Mouse (Mus musculus): ENCODE results near the gene Baz1a. TPM values are rescaled to one million over a fixed set of nuclear protein-coding genes. Genes with fewer than 3 reads are reported as not detected.

Baz1a gene
- polyA plus RNA-seq, 1 experiment from 2014 or later, result 15.5 TPM

DNA sequence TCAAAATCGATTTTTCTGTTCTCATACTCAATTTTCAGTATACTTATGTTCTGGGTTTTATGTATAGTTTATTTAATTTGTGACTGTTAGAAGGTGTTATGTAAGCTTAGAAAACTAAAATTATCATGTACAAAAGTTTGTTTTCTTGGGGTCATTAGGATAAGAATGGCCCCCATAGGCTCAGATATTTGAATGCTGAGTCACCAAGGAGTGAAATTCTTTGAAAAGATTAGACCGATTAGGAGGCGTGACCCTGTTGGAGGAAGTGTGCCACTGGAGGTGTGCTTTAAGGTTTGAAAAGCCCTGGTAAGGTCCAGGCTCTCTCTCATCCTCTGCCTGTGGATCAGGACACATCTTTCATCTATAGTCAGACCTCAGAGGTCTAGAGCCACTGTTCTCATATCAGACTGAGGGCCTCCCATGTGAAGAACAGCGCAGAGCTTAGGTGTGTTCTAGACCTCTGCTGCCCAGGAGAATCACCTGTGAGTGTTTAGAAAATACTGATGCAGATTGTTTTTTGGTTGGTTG lies 25.8 kb downstream of the Baz1a start:
- H3K9ac ChIP-seq, result no peak overlapping the region
- H3K36me3 ChIP-seq, result no peaks in the 10 kb centered on the region
- no peak overlapping the region for H3K4me3 ChIP-seq
- no peak overlapping the region for H3K27ac ChIP-seq (ENCODE audit: poor library complexity, severe bottlenecking)
- peaks cover 6% of the 10 kb centered on the region; the same call in 1 of the 2 replicates for H3K4me1 ChIP-seq (replicated peaks)
- H3K27me3 ChIP-seq (replicated peaks), result no peaks in the 10 kb centered on the region
- H3K9me3 ChIP-seq (replicated peaks), result no peaks in the 10 kb centered on the region
- no peak overlapping the region for H3K4me2 ChIP-seq
- no peak for ATAC-seq (ENCODE audit: insufficient number of reproducible peaks, low FRiP score)
- WGBS, result 69% methylated on average over 4 of the region's 4 CpGs

DNA sequence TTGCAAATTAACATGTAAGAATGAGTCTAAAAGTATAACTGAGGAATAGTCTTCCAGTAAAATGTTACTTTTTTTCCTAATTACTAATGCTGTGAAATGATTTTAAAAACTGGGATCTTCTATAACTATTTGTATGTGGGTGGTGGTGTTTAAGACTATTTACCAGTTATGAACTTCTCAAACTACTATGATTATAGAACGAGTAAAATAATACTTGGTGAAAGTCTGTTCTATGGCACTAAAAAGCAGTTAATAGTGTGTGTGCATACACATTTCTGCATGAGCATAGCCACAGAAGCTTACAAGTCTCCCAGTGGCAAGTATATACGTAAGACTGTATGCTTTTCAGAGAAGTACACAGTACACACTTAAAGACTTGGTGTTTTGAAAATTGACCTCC lies 27.0 kb downstream of the Baz1a start:
- Histone ChIP-seq H3K9ac (no peak overlapping the region), H3K4me2 (no peak overlapping the region), H3K27me3 (replicated peaks) (no peaks in the 10 kb centered on the region), H3K36me3 (peaks cover 3% of the 10 kb centered on the region; the same call in 1 of the 2 replicates), H3K27ac (ENCODE audit: poor library complexity, severe bottlenecking) (no peak overlapping the region), H3K4me3 (no peak overlapping the region), H3K9me3 (replicated peaks) (no peaks in the 10 kb centered on the region), H3K4me1 (replicated peaks) (peaks cover 6% of the 10 kb centered on the region; the same call in 1 of the 2 replicates)
- ATAC-seq (ENCODE audit: insufficient number of reproducible peaks, low FRiP score), result no peak
- 84% methylated on average over 2 of the region's 2 CpGs for WGBS

DNA sequence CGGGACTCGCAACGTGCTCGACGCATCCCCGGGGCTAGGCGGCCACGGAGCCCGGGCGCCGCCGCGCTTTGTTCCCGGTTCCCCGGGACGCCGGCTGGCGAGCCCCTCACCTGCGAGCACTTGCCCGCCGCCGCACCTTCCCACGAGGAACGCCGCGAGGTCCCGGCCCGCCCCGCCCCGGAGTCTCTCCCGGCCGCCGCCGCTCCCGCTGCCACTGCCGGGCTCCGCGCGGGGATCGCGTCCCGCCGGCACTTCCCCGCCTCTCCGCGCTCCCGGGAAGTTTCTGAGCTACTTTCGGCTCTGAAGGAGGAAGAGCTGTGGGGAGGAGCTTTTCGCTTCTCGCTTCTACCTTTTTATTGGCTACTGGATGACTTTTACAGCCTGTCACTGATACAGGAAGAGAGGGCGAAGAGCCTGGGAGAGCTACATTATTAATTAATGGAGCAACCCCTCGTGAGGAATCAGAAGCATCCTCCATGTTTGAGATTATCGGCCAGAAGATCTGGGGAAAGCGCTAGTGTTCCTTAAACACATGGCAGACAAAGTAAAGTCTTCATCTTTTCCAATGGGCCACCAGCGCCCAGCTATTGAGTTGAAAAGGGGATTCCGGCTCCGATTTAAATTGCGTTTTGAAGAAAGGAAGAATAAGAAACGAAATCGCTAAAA lies 28.0 kb downstream of the Baz1a start, which contains the start of gene Gm20403:
Gm20403 (minus strand) TSS at position 478 of the 666 bp plus-strand sequence.
- peak; percentile 71 for ATAC-seq (ENCODE audit: insufficient number of reproducible peaks, low FRiP score)
- WGBS, result under 1% methylated on average over 55 of the region's 60 CpGs

DNA sequence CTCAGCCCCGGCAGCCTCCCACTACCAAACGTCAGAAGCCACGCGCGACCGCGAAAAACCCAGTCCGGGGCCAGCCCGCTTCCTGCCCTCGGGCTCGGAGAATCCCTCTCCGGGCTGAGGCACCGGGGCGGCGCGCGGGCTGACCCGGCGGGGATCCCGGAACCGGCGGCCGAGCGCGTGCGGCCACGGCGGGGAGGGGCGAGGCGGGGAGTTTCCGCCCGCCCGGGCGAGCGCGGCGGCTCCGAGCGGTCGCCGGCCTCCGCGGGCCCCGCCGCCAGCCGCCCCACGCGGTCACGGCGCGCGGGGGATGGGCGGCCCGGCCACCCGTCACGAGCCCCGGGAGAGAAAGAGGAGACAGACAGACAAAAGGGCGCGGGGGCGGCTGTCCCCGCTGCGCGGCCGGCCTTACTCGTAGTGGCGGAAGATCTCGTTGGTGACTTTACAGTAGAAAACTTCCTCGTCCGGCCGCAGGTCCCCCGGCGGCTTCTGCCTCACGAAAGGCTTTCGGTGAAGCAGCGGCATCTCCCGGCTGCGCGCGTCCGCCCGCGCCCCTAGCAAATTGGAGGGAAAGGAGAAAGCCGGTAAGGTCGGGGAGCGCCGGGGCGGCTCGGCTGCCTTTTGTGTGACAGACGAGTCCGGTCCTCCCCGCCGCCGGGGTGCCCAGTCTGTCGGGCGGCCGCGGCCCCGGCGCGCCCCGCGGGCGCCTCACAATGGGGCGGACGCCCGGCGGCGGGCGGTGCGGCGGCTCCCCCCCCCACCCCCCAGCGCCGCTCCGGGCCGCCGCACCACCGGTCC lies 28.7 kb downstream of the Baz1a start:
- Histone ChIP-seq H3K27me3 (replicated peaks) (no peaks in the 10 kb centered on the region), H3K36me3 (peaks cover 12% of the 10 kb centered on the region), H3K27ac (ENCODE audit: poor library complexity, severe bottlenecking) (peak overlapping the region; percentile 89), H3K4me1 (replicated peaks) (peaks cover 6% of the 10 kb centered on the region; the same call in 1 of the 2 replicates), H3K9me3 (replicated peaks) (no peaks in the 10 kb centered on the region), H3K4me2 (peak overlapping the region; percentile 78), H3K4me3 (peak overlapping the region; percentile 86), H3K9ac (peak overlapping the region; percentile 94)
- ATAC-seq (ENCODE audit: insufficient number of reproducible peaks, low FRiP score), result peak; percentile 81
- 3% methylated on average over 82 of the region's 117 CpGs for WGBS

More for the DNA sequence above, 28.0 kb downstream of the Baz1a start, which contains the start of gene Gm20403:
- Histone ChIP-seq H3K4me2 (peak within 1 kb of the TSS; percentile 78), H3K27ac (ENCODE audit: poor library complexity, severe bottlenecking) (peak within 1 kb of the TSS; percentile 89), H3K9ac (peak within 1 kb of the TSS; percentile 94), H3K4me1 (replicated peaks) (peaks cover 6% of the 10 kb centered on the region; the same call in 1 of the 2 replicates), H3K9me3 (replicated peaks) (no peaks in the 10 kb centered on the region), H3K36me3 (peaks cover 10% of the 10 kb centered on the region), H3K27me3 (replicated peaks) (no peaks in the 10 kb centered on the region), H3K4me3 (peak within 1 kb of the TSS; percentile 86)

DNA sequence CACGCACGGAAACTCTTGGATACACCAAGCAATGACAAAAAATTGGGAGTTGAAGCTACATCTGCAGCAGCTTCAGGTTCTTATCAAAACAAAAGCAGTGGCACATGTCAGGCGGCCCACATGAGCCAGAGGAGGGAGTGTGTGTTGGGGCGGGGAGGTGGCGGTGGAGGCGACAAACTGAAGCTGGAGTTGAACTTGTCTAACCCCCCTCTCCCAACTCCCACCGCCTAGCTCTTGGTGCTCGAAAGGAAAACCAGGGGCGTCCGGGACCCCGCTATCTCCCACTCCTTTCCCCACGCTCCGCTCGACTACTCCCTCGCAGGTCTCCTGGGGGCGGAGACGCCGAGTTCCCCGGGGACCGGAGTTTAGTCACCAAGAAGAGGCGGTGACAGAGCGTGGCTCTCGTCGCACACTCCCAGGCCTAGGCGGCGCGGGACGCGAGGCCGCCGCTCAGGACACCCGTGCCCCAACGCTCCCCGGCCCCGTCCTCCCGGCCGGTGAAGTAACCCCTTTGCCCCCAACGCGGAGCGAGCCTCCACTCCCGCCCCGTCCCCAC lies 29.4 kb downstream of the Baz1a start:
- peak; percentile 85 for ATAC-seq (ENCODE audit: insufficient number of reproducible peaks, low FRiP score)
- peak overlapping the region; percentile 78 for H3K4me2 ChIP-seq
- peaks cover 6% of the 10 kb centered on the region; the same call in 1 of the 2 replicates for H3K4me1 ChIP-seq (replicated peaks)
- no peaks in the 10 kb centered on the region for H3K27me3 ChIP-seq (replicated peaks)
- H3K9ac ChIP-seq, result peak overlapping the region; percentile 94
- H3K4me3 ChIP-seq, result peak overlapping the region; percentile 86
- peaks cover 15% of the 10 kb centered on the region for H3K36me3 ChIP-seq
- no peaks in the 10 kb centered on the region for H3K9me3 ChIP-seq (replicated peaks)
- peak overlapping the region; percentile 89 for H3K27ac ChIP-seq (ENCODE audit: poor library complexity, severe bottlenecking)
- WGBS, result under 1% methylated on average over 40 of the region's 42 CpGs

DNA sequence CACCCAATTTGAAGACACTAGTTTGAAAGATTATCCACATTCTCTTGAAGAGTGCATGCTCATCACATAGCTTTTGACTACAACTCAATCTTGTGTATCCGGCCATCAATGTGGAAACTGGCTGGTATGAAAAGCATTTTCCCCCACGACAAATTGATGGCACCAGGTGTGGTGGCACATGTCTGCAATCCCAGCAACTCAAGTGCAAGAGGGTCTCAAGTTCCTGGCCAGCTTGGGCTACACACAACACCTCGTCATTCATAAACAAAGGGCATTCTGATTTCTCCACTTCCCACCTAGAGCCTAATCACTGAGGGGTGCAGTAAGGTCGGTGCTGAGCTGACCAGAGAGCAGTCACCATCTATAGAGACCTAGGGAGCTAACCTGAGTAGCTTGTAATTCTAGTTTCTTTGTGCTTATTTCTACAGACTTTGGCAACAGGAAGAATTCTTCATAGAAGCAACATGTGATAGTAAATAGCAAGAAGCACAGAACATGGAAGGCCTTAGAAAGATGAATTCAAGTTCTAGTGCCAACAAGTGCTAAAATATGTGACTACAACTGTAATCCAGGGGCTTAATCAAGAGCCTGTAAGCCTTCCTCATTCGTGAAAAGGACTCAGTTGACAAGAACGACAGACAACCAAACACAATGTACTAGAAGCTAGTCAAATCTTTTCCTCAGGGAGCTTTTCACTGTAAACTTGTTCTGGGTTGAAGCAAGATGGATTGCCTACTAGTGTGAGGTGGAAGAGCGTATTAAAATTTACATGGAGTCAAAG lies 31.0 kb downstream of the Baz1a start:
- H3K4me1 ChIP-seq (replicated peaks), result peaks cover 6% of the 10 kb centered on the region; the same call in 1 of the 2 replicates
- no peak for ATAC-seq (ENCODE audit: insufficient number of reproducible peaks, low FRiP score)
- H3K9me3 ChIP-seq (replicated peaks), result no peaks in the 10 kb centered on the region
- H3K9ac ChIP-seq, result no peak overlapping the region
- H3K27ac ChIP-seq (ENCODE audit: poor library complexity, severe bottlenecking), result no peak overlapping the region
- 83% methylated on average over 7 of the region's 7 CpGs for WGBS
- peaks cover 15% of the 10 kb centered on the region for H3K36me3 ChIP-seq
- H3K4me3 ChIP-seq, result no peak overlapping the region
- no peak overlapping the region for H3K4me2 ChIP-seq
- no peaks in the 10 kb centered on the region for H3K27me3 ChIP-seq (replicated peaks)

DNA sequence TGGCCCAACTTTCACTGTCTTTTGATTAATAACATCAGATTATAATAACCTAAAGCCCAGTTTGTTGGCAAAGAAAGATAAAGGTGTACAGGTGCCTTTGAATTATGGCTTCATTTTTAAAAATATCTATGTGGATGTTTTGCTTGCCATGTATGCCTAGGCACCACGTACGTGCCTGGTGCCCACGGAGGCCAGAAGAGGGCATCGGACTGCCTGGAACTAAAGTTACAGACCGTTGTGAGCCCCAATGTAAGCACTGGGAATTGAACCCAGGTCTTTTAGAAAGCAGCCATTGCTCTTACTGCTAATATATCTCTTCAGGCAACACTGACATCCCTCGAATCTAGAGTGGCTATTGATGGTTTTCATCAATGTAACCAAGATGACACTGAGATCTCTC lies 32.2 kb downstream of the Baz1a start:
- Histone ChIP-seq H3K4me3 (no peak overlapping the region), H3K4me1 (replicated peaks) (peaks cover 6% of the 10 kb centered on the region; the same call in 1 of the 2 replicates), H3K27ac (ENCODE audit: poor library complexity, severe bottlenecking) (no peak overlapping the region), H3K4me2 (no peak overlapping the region), H3K9ac (no peak overlapping the region), H3K36me3 (peaks cover 17% of the 10 kb centered on the region), H3K9me3 (replicated peaks) (no peaks in the 10 kb centered on the region), H3K27me3 (replicated peaks) (no peaks in the 10 kb centered on the region)
- 83% methylated on average over 6 of the region's 6 CpGs for WGBS
- ATAC-seq (ENCODE audit: insufficient number of reproducible peaks, low FRiP score), result no peak

DNA sequence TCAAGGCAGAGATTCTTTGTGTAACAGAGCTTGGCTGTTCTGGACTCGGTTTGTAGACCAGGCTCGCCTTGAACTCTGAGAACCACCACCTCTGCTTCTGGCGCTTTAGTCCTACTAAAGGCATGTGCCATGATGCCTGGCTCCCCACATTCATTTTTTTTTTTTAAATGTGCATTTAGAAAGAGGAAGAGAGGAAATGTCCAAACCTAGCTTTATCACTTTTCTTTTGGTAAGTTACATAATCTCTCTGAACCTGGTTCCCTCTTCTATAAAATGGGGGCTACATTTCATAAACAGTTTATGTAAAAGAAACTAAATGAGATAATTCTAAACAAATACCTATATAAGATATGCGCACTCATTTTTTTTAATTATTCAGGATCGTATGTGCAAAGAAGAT lies 33.2 kb downstream of the Baz1a start:
- peaks cover 17% of the 10 kb centered on the region for H3K36me3 ChIP-seq
- H3K9ac ChIP-seq, result no peak overlapping the region
- ATAC-seq (ENCODE audit: insufficient number of reproducible peaks, low FRiP score), result no peak
- H3K27ac ChIP-seq (ENCODE audit: poor library complexity, severe bottlenecking), result no peak overlapping the region
- no peaks in the 10 kb centered on the region for H3K27me3 ChIP-seq (replicated peaks)
- no peaks in the 10 kb centered on the region for H3K9me3 ChIP-seq (replicated peaks)
- H3K4me3 ChIP-seq, result no peak overlapping the region
- H3K4me2 ChIP-seq, result no peak overlapping the region
- WGBS, result 88% methylated on average over 5 of the region's 5 CpGs
- H3K4me1 ChIP-seq (replicated peaks), result peaks cover 6% of the 10 kb centered on the region; the same call in 1 of the 2 replicates

DNA sequence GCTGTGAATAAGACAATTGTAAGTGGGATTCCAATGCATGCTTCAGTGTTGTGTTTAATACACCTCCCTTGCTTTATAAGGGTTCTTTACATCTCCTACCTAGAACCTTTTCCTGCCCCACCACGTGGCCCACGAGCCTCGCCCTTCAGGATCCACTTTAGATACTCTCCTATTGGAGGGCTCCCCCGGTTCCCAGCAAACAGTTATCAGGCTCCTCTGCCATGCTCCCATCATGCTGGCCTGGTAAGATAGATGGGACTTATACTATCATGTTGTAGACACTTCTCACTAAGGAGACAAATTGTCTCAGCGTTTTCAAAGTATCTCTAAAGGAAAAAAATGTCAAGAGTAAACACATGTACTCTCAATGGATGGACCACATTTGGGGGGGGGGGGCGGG lies 33.6 kb downstream of the Baz1a start:
- H3K4me2 ChIP-seq, result no peak overlapping the region
- H3K27me3 ChIP-seq (replicated peaks), result no peaks in the 10 kb centered on the region
- peaks cover 17% of the 10 kb centered on the region for H3K36me3 ChIP-seq
- no peak overlapping the region for H3K27ac ChIP-seq (ENCODE audit: poor library complexity, severe bottlenecking)
- WGBS, result 63% methylated on average over 6 of the region's 6 CpGs
- H3K4me3 ChIP-seq, result no peak overlapping the region
- H3K9me3 ChIP-seq (replicated peaks), result no peaks in the 10 kb centered on the region
- peaks cover 6% of the 10 kb centered on the region; the same call in 1 of the 2 replicates for H3K4me1 ChIP-seq (replicated peaks)
- no peak for ATAC-seq (ENCODE audit: insufficient number of reproducible peaks, low FRiP score)
- H3K9ac ChIP-seq, result no peak overlapping the region

DNA sequence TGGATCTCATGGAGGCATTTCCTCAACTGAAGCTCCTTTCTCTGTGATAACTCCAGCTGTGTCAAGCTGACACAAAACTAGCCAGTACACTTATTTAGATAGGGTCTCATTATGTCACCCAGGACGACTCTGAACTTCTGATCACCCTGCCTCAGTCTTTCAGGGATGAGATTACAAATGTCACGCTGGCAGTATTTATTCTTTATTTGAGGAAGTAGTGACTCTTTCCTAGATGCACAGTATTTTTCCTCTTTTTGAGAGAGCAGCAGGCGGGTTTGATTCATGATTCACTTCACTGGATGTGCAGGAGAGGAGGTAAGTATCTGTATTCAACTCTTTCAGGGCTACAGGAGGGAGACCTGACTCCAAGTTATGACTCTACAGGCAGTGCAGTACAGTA lies 45.1 kb downstream of the Baz1a start:
- Histone ChIP-seq H3K27ac (ENCODE audit: poor library complexity, severe bottlenecking) (no peak overlapping the region), H3K4me3 (no peak overlapping the region), H3K4me1 (replicated peaks) (no peaks in the 10 kb centered on the region), H3K36me3 (peaks cover 42% of the 10 kb centered on the region), H3K9ac (no peak overlapping the region), H3K9me3 (replicated peaks) (no peaks in the 10 kb centered on the region), H3K4me2 (no peak overlapping the region), H3K27me3 (replicated peaks) (no peaks in the 10 kb centered on the region)
- no peak for ATAC-seq (ENCODE audit: insufficient number of reproducible peaks, low FRiP score)
- WGBS, result 67% methylated on average over 3 of the region's 3 CpGs
